Mouse (Mus musculus): ENCODE results near the gene G3bp2.

GRCm38 (mm10) chr5:92078751-92079150 is 4.8 kb downstream of the G3bp2 start:
- no peak for TF ChIP-seq CTCF (IDR thresholded peaks at IDR 0.05)
- no peak for TF ChIP-seq EP300 (IDR thresholded peaks at IDR 0.05; ENCODE audit: insufficient read depth, low read depth, low read length)

All from heart, adult 2 months (tissue).